Mouse (Mus musculus) liver, embryonic 13.5 days (tissue): Measurements from ENCODE around the gene Socs2. TPM values are rescaled to one million over a fixed set of nuclear protein-coding genes. Genes with fewer than 3 reads are reported as not detected.
A peak's percentile ranks its signal among the peaks of the same experiment; 100 is the strongest.

Experiments used
- ATAC-seq: fragments of 200-750 bp; cut with Nextera tagmentation; 2 replicates; pipeline ENCODE4 v1.8.0; 2017; ENCODE audit warnings: low read depth, mild to moderate bottlenecking, moderate number of reproducible peaks, moderate library complexity
- DNase-seq: peaks from one replicate; pipeline ENCODE4 v3.0.0; 2022
- H3K27ac ChIP-seq: fragments of 300-500 bp; sonication (generic); 2 replicates; pipeline ENCODE4 v1.5.1; 2015; ENCODE audit warnings: moderate library complexity, mild to moderate bottlenecking, inconsistent platforms
- H3K27me3 ChIP-seq: fragments of 300-500 bp; sonication (generic); 2 replicates; pipeline ENCODE4 v1.6.1; 2015; ENCODE audit warnings: mild to moderate bottlenecking, inconsistent platforms
- H3K36me3 ChIP-seq: fragments of 300-500 bp; sonication (generic); 2 replicates; pipeline ENCODE4 v1.6.1; 2015; ENCODE audit warnings: mild to moderate bottlenecking, inconsistent platforms
- H3K4me1 ChIP-seq: fragments of 300-500 bp; sonication (generic); replicated peaks from 2 replicates; pipeline ENCODE4 v1.6.1; 2015; ENCODE audit warnings: inconsistent platforms
- H3K4me2 ChIP-seq: fragments of 300-500 bp; sonication (generic); 2 replicates; pipeline ENCODE4 v1.6.1; 2015; ENCODE audit warnings: inconsistent platforms, mild to moderate bottlenecking, moderate library complexity
- H3K4me3 ChIP-seq: fragments of 300-500 bp; sonication (generic); replicated peaks from 2 replicates; pipeline ENCODE4 v1.5.1; 2015; ENCODE audit warnings: mild to moderate bottlenecking, inconsistent platforms
- H3K9ac ChIP-seq: fragments of 300-500 bp; sonication (generic); 2 replicates; pipeline ENCODE4 v1.6.1; 2015; ENCODE audit warnings: mild to moderate bottlenecking, inconsistent platforms
- H3K9me3 ChIP-seq: fragments of 300-500 bp; sonication (generic); replicated peaks from 2 replicates; pipeline ENCODE4 v1.6.1; 2016; ENCODE audit warnings: inconsistent platforms
- WGBS: fragments of 180-500 bp; shearing (Covaris S2); methylation state at CpG from one replicate; pipeline ENCODE4 v1.1.7; 2015; ENCODE audit not compliant: insufficient replicate concordance; 5-methylcytosine and 5-hydroxymethylcytosine counted together
- polyA plus RNA-seq: library from polyadenylated mRNA; unstranded; fragments of >200 nt; fragmentation: Nextera tagmentation; extraction: Ambion mirVana; gene quantifications from 2 replicates; pipeline ENCODE4 v1.2.1, GENCODE M21; 2015

The Socs2 gene
- polyA plus RNA-seq, 1 experiment from 2014 or later = 6.9 TPM

DNA sequence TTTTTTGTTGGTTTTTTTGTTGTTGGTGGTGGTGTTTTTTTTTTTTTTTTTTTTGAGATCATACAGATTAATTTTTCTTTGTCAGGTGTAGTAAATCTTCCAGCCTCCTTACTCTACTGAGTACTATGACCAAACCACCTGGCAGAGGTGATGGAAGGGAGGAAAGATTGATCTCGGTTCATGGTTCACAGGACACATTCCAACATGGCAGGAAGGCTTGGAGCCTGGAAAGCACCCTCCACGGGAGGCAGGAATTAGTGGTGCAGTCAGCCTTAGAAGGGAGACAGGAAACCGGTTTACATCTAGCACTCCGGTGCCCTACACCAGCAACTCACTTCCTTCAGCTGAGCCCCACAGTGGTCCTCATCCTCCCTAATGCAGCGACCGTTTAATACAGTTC is 1.7 kb upstream of the Socs2 start:
- ATAC-seq = no peak
- no peak overlapping the region for H3K9ac ChIP-seq
- 42% methylated on average over 6 of the region's 6 CpGs for WGBS
- peaks cover 38% of the 10 kb centered on the region for H3K4me1 ChIP-seq
- no peak overlapping the region for H3K4me3 ChIP-seq
- no peak overlapping the region for H3K4me2 ChIP-seq
- H3K27me3 ChIP-seq = peaks cover 41% of the 10 kb centered on the region
- no peak overlapping the region for H3K27ac ChIP-seq
- DNase-seq = no peak
- no peaks in the 10 kb centered on the region for H3K36me3 ChIP-seq
- no peaks in the 10 kb centered on the region for H3K9me3 ChIP-seq

DNA sequence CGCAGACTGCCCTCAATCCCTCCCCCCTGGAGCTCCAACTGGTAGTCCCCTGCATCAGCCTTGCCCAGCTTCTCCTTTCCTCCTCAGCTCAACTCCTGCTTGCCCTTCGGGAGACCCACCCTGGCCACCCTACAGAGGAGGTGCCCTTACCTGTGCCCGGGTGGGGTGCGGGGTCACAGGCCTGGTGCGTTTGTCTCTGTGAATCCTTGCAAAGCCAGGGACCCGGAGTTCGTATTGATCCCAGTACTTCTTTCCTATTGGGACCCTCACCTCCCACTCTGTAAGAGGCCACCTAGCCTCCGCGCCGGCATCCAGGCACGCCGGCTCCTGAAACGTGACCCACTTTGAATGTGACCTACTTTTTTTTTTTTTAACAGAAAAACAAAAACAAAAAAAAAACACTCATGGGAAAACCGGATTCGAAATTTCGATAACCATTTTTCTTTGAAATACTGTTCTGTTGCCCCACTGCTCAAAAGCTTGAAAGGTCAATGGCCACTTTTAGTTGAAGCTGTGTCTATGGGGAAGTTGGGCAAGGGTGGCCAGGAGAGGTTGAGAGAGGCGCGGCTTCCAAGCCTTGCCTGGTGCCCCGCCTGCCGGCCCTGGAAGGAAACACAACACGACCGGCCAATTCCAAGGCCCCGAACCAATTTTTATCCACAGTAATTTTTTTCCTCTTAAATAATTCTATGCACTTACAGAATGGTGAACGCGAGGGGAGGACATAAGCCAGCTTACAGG is 686 bp upstream of the Socs2 start:
- H3K27ac ChIP-seq = peak overlapping the region; percentile 50
- 1% methylated on average over 25 of the region's 25 CpGs for WGBS
- H3K9me3 ChIP-seq = no peaks in the 10 kb centered on the region
- H3K27me3 ChIP-seq = peaks cover 49% of the 10 kb centered on the region
- peak overlapping the region; percentile 98 for H3K4me2 ChIP-seq
- DNase-seq (peak; percentile 48), ATAC-seq (peak; percentile 4; the same call in 1 of the 2 replicates)
- H3K9ac ChIP-seq = peak overlapping the region; percentile 79
- no peaks in the 10 kb centered on the region for H3K36me3 ChIP-seq
- H3K4me1 ChIP-seq = peaks cover 38% of the 10 kb centered on the region
- peak overlapping the region; percentile 70 for H3K4me3 ChIP-seq

DNA sequence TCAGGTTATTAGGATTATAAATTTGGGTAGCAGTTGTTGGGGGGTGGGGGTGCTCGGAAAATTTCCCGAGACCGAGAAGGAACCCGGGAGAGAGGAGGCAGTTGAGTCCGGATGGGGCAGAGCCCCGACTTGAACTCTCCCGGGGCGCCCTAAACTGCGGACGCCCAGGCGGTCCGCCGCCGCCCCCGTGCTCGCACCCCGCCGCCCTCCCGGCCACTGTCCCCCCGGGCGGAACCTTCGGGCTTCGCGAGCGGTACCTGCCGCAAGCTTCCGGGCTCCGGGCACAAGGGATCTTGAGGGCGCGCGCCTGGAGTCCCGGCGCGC is 657 bp downstream of the Socs2 start:
- H3K9ac ChIP-seq = peak overlapping the region; percentile 79
- no peaks in the 10 kb centered on the region for H3K36me3 ChIP-seq
- peaks cover 49% of the 10 kb centered on the region for H3K27me3 ChIP-seq
- DNase-seq = peak; percentile 0
- peak; percentile 52 for ATAC-seq
- H3K4me2 ChIP-seq = peak overlapping the region; percentile 98
- H3K4me1 ChIP-seq = peaks cover 38% of the 10 kb centered on the region
- WGBS = under 1% methylated on average over 30 of the region's 34 CpGs
- H3K9me3 ChIP-seq = no peaks in the 10 kb centered on the region
- peak overlapping the region; percentile 70 for H3K4me3 ChIP-seq
- peak overlapping the region; percentile 73 for H3K27ac ChIP-seq

DNA sequence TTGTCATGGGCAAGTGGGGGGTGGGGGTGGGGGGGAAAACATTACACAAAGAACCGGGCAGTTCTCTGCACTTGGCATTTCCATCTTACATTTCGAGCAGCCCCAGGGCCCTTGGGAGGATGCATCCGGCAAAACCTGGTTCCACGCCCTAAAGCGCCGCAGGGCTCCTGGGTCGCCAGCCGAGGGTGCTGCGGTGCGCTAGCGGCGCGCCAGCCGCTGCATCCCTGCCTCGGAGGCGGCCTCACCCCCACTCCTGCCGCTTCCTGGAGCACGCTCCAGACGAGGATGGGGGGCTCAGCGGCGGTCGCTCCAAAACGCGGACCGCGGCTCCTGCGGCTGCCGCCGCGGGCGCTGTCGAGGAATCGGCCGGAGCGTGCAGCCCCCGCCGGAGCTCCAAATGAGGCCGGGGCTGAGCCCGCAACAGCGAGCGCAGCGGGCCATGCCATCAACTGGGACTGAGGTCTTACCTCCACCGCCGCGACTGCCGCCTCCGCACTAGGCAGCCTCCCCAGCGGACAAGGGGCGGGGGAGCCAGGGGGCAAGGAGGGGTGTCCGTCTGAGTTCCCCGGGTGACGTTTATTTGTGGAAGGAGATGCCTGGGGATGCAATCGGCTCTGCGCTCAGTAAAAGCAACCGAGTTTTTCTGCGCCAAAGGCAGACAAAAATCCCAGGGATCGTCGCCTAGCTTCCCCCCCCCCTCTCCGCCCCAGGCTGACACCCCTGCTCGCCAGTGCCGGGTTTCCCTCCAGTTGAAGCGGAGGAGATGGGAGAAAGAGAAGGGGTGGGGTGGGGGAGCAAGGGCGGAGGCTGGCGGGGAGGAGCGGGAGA is 1.2 kb downstream of the Socs2 start:
- peak overlapping the region; percentile 70 for H3K4me3 ChIP-seq
- under 1% methylated on average over 61 of the region's 65 CpGs for WGBS
- H3K4me1 ChIP-seq = peaks cover 38% of the 10 kb centered on the region
- no peaks in the 10 kb centered on the region for H3K36me3 ChIP-seq
- H3K27ac ChIP-seq = no peak overlapping the region
- ATAC-seq = peak; percentile 21
- H3K4me2 ChIP-seq = peak overlapping the region; percentile 98
- H3K27me3 ChIP-seq = peaks cover 52% of the 10 kb centered on the region
- DNase-seq = peak; percentile 26
- no peaks in the 10 kb centered on the region for H3K9me3 ChIP-seq
- peak overlapping the region; percentile 79 for H3K9ac ChIP-seq

DNA sequence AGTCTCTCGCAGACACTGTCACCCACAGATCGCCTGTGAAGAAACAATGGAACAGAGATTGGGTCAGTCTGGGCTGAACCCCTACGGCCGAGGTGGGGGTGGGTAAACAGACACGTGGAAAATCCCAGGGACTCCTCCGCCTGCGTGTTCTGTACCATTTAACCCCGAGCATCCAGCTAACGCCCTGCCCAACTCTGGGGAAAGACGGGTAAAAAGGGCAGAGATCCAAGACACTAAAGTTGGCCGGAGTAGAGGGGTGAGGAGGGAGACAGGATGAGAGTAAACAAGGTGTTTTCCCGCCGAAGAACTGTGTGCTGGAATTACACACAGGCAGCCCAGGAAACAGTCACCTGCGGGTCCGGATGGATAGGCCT is 1.8 kb downstream of the Socs2 start:
- ATAC-seq = no peak
- Histone ChIP-seq H3K27me3 (peaks cover 52% of the 10 kb centered on the region), H3K4me2 (peak overlapping the region; percentile 98), H3K9me3 (no peaks in the 10 kb centered on the region), H3K27ac (no peak overlapping the region), H3K36me3 (no peaks in the 10 kb centered on the region), H3K9ac (peak overlapping the region; percentile 79), H3K4me1 (peaks cover 38% of the 10 kb centered on the region), H3K4me3 (peak overlapping the region; percentile 70)
- under 1% methylated on average over 15 of the region's 15 CpGs for WGBS
- DNase-seq = no peak

DNA sequence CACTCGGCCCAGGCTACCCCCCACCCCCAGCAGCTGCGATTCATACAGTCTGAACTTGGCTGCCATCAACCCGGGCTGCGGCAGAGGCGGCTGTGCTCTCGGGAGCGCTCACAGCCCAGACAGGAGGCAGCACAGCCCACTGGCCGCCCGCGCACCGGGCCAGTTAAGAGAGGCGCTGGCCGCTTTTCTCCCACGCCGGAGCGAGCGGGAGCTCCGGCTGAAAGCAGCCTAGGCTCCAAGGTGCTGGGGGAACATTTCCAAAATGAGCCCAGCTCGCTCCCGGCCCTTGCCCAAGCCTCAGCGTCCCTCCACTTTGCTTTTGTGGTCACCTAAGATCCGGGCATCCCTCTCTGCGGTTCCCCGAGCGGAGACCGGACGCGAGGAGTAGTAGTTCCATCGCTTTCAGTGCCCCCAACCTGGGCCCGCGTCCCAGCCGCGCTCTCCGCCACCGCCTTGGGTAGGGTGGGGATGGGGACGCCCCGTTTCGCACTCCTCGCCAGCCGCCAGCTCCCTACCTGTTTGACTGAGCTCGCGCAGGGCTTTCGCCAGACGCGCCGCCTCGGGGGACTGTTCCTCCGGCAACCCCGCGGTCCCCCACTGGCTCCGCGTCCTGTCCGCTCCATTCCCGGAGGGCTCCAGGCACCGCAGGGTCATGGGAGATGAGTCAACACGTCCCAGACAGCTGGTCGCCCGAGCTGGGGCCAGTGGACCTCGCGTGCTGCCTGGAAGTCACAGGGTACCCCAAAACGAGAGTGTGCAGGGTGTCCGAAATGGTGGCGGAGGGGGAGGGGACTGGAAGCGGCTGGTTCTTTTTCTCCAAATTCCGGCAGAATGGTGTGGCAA is 2.4 kb downstream of the Socs2 start:
- Histone ChIP-seq H3K9me3 (no peaks in the 10 kb centered on the region), H3K27ac (no peak overlapping the region)
- WGBS = 1% methylated on average over 65 of the region's 65 CpGs

DNA sequence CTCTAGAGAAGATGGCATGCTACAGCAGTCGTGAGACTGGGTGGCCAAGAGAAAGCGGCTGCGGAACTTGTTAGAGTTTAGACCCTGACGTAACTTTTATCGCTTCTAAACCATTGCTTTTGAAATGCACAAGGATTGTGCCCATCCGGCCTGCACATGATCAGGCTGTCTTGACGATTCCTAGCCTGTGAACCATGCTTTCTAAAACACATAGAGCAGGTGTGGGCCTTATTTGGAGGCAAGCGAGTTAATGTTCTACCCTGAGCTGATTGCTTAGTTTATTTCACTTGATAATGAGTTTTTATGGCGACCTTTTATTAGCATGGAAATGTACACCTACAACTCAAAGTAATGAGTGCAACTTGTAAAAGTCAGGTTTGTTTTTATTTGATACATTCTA is 5.8 kb downstream of the Socs2 start:
- DNase-seq = no peak
- Histone ChIP-seq H3K4me2 (no peak overlapping the region), H3K9ac (no peak overlapping the region), H3K27ac (no peak overlapping the region), H3K36me3 (no peaks in the 10 kb centered on the region), H3K9me3 (no peaks in the 10 kb centered on the region), H3K4me1 (peaks cover 21% of the 10 kb centered on the region), H3K27me3 (peaks cover 37% of the 10 kb centered on the region), H3K4me3 (no peak overlapping the region)
- WGBS = 78% methylated on average over 9 of the region's 9 CpGs
- no peak for ATAC-seq

More for the DNA sequence above, 2.4 kb downstream of the Socs2 start:
- H3K4me1 ChIP-seq = peaks cover 38% of the 10 kb centered on the region
- peak overlapping the region; percentile 29 for H3K9ac ChIP-seq
- DNase-seq = peak; percentile 1
- peak overlapping the region; percentile 70 for H3K4me3 ChIP-seq
- no peak for ATAC-seq
- peaks cover 52% of the 10 kb centered on the region for H3K27me3 ChIP-seq
- H3K4me2 ChIP-seq = peak overlapping the region; percentile 98
- no peaks in the 10 kb centered on the region for H3K36me3 ChIP-seq

DNA sequence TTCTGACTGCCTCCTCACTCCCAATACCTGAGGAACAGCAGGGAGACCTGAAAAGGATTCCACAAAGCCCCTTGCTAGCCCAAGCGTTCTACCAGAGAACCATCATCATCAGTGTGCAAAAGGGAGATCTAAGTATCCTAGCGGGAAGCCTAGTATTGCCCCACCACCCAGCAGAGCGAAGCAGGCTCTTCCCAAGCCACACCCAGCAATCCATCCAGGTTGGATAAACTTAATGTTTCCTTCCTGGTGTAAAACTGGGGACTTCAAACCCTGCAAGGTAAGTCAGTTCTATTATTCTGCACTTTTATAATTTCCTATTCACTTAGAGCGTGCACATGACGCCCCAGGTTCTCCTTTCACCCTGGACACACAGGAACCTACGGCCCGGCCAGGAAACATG is 6.3 kb downstream of the Socs2 start:
- Histone ChIP-seq H3K9ac (no peak overlapping the region), H3K9me3 (no peaks in the 10 kb centered on the region), H3K27ac (no peak overlapping the region), H3K4me1 (peaks cover 17% of the 10 kb centered on the region), H3K36me3 (no peaks in the 10 kb centered on the region), H3K4me2 (no peak overlapping the region), H3K4me3 (no peak overlapping the region), H3K27me3 (peaks cover 32% of the 10 kb centered on the region)
- no peak for ATAC-seq
- no peak for DNase-seq
- WGBS = 78% methylated on average over 7 of the region's 7 CpGs

DNA sequence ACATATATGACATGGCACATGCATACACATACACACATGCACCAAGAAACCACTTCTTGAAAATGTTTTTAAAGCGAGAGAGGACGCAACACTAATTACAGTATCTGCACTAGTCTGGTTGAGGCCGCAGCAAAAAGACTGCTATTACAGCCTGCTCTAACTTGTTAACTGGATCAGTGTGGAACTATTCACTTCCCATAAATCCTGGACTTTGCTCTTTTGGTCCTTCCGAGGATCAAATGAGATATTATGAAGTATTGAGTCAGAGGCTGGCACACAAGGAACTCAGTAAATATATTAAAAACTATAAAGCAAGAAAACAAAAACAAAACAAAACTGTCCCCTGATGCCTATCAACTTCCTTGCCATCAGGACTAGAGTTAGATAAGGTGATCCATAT is 6.8 kb downstream of the Socs2 start:
- Histone ChIP-seq H3K4me3 (no peak overlapping the region), H3K4me1 (peaks cover 12% of the 10 kb centered on the region), H3K36me3 (no peaks in the 10 kb centered on the region), H3K27ac (no peak overlapping the region), H3K27me3 (peaks cover 27% of the 10 kb centered on the region), H3K9me3 (no peaks in the 10 kb centered on the region), H3K4me2 (no peak overlapping the region), H3K9ac (no peak overlapping the region)
- ATAC-seq = no peak
- no peak for DNase-seq
- 80% methylated on average over 4 of the region's 4 CpGs for WGBS

DNA sequence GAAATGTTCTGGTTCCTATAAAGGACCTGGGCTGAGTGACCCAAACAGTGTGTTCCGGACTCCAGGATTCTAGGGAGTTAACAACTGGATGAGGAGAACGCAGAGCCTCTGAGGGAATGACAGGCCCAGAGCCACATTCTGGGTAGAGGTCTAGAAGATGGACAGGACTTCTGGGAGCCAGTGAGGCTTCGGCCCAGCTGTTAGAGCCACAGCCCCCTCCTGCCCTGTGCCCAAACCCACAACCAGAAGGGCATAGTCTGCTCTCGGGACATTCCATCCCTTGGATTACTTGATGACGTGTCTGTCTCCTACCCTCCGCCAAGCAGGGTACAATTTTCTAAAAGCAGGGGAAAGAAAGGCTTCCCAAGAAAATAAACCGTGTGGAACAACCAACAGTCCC is 7.8 kb downstream of the Socs2 start:
- Histone ChIP-seq H3K36me3 (no peaks in the 10 kb centered on the region), H3K9me3 (no peaks in the 10 kb centered on the region), H3K4me1 (peaks cover under 1% of the 10 kb centered on the region), H3K27me3 (peaks cover 17% of the 10 kb centered on the region), H3K4me3 (no peak overlapping the region), H3K27ac (no peak overlapping the region), H3K9ac (no peak overlapping the region), H3K4me2 (no peak overlapping the region)
- WGBS = 68% methylated on average over 7 of the region's 7 CpGs
- no peak for ATAC-seq
- no peak for DNase-seq

DNA sequence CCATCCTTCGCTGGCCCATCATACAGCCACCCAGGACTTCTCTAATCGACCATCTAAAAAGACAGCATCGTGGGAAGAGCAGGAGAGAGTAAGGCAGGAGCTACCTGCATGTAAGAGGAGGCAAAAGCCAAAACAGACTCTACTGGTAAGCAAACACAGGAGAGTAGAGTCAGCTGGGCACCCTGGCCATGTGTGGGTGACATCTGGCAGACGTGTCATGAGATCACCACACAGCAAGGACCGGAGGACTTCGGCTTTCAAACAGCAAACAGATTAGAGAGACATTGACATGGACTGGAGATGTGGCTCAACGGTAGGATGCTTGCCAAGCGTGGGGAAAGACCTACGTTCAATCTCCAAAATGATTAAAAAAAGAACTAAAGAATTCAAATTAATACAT is 8.5 kb downstream of the Socs2 start:
- DNase-seq = no peak

More for the DNA sequence above, 8.5 kb downstream of the Socs2 start:
- H3K9me3 ChIP-seq = no peaks in the 10 kb centered on the region
- no peak overlapping the region for H3K27ac ChIP-seq
- no peak overlapping the region for H3K9ac ChIP-seq
- no peak overlapping the region for H3K4me3 ChIP-seq
- no peaks in the 10 kb centered on the region for H3K36me3 ChIP-seq
- no peaks in the 10 kb centered on the region for H3K4me1 ChIP-seq
- 68% methylated on average over 9 of the region's 9 CpGs for WGBS
- H3K4me2 ChIP-seq = no peak overlapping the region
- peaks cover 10% of the 10 kb centered on the region for H3K27me3 ChIP-seq
- ATAC-seq = no peak
